Mouse (Mus musculus) cerebellum, adult 11 months (tissue): ENCODE measurements at regions not wholly inside any gene's neighbourhood (a gene's known extent, or its start where the extent isn't known, plus 50 kb on each side); places are given as distances from the start of the nearest gene placed in this dataset.
"Not testable (repeated sequence)": the region's sequence is repeated elsewhere in the genome, so short reads cannot be mapped to it uniquely, and the experiment has no call there.

ENCODE experiments used
- DNase-seq: peaks from one replicate; pipeline ENCODE4 v3.0.0; 2022

DNA sequence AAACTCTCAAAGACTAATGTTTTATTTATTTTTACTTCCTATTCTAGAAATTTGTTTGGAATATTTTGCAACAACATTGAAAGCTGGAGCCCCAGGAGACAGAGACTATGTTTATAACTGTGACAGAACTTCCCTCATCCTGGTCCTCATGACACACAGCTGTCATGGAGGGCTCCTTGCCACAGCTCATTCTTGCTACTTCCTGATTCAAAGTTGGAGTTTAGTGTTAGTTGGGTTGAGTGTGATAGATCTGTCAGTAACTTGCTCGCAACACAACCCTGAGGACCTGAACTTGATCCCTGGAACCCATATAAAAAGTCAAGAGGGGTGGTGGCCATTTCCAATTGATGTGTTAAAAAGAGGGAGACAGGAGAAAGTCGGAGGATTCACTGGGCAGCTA, 328.3 kb upstream of the Nox3 start:
- DNase-seq = no peak

DNA sequence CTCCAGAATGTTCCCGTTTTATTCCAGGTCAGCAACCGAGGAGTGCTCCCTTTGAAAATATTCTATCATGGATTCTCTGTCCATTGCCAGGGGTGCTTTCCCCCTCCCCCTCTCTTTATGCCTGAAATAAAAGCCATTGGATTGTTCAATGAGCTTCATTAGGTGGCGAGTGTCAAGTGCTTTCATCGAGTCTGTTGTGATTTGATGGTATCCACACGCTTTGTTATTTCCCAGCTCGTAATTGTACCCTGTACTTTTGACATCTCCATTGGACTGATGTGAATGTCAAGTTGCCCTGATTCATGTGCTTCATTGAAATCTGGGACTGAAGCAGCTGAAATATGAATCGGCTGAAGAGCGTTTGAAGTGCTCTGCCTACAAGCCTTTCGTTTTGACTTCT, 333.1 kb upstream of the Nox3 start:
- no peak for DNase-seq

DNA sequence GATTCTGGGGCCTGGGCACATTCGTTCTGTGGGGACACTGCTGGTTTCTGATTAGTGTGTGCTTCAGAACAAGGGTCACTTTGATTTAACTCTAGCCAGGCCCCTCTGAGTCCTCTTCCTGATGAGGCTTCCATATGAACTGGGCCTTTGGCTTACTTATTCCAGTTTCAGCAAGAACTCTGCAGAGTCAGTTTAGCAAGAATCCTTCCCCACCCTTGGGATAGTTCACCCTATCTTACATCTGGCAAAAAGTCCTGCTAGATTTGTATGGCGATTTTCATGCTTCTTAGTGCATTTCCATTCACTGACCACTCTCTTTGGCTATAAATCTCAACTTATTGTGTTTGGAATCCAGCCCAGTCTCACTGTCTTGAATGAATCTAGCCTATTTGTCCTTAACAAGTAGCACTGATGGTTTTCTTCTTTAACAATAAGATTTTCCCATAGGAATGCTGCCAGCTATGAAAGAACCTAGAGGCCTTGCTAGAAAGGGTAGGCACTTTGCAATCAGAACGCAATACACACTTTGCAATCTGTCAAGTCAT, 338.8 kb upstream of the Nox3 start:
- no peak for DNase-seq

DNA sequence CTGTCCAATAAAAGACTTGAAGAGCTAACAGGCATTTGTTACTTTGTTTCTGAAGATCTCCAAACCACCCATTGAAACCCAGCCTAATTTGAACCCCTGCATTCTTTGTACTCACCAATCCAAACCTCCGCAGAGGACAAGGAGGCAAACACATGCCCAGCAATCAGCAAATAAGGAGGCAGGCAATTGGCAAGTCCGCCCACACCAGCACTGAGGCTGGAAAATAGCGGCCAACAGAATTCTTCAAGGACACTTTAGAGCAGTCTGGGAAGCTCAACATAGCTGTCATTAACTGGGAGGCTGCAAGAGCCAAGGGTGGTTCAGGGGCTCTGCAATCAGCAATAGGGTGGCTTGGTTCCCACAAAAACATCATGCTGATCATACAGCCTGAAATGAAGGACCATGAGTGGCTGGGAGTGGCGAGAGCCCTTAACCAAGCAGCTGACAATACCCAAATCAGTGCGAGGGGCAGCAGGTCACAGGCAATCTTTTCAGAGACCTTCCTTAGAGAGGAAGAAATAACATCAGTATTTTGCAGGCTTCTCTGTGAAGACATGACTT, 344.1 kb upstream of the Nox3 start:
- DNase-seq = no peak

DNA sequence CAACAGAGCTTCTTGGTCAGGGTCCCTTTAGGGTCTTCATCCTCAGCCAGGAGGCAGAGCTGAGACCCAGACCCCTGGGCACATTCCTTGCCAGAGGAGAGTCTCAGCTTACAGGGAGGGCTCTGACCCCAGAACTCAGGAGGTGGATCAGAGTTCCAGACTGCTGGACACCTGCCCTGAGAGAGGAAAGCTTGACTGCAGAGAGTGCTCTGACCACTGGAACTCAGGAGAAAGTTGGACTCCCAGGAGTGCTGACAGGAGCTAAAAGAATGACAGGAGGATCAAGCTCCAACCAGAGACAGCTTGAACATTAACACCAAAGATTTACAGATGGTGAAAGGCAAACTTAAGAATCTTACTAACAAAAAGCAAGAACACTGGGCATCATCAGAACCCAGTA, 364.1 kb upstream of the Nox3 start:
- not testable (repeated sequence) for DNase-seq

DNA sequence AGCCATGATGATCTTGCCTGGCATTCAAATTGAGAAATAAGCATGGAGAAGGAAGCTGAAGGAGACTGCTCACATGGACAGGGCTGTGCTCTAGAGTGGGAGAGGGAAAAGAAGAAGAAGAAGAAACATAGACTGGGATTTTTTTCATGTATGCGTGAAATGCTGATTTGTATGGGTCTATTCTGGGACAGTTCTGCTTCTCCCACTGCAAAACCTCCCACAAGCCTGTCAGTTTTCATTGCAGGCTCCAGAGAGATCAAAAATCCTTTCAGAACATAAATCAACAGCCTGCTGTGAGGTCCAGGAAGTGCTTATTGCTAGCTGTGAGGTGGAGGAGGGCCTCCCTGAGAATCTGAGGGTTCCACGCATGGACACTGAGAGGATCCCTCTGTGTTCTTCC, 377.3 kb upstream of the Nox3 start:
- DNase-seq = no peak

DNA sequence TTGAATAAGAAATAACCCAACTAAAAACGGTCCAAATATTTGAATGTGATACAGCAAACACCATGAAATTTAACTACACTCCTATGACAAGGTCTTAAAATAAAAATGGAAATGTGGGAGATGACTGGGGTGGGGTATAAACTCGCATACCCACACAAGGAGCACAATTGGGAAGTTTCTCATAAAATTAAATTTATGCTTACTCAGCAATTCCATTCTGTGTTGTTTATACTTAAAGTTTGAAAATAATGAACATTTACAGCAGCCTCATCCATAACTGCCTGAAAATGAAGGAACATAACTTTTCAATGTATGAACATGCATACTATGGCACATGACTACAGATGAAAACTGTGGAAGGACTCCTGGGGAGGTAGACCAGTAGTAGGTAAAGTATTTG, 384.5 kb upstream of the Nox3 start:
- no peak for DNase-seq

DNA sequence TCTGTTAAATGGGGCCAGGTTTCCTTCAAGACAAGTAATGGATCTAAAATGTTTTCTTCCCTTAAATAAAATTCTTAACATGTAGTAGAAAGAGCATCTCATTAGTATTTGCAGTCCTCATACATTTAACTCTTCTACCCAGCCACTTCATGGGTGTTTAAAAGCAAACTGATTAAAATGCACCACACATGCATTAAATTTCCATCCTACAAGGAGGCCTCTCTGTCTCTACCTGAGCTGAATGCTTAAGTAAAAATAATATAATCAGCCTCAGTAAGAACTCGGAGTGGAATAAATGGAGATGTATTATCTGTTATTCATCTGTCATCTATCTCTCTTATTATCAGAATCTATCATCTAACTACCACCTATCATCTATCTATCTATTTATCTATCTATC, 398.6 kb upstream of the Nox3 start:
- no peak for DNase-seq

DNA sequence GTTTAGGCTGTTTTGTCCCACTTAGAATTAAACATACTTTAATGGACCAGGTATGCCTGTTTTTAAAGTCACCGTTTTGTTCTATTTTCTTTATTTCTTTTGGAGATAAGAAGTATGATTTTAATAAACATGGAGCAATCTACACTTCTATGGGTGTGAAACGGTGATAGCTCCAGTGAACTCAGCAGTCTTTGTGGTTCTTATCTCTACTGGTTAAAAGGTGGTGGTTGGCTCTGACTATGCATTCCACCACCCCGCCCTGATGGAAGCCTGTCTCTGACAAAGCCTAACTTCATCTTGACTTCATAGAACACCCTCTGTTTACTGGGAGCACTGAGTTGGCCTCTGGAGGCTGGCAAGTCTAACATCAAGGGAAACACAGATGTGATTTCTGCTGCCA, 407.3 kb upstream of the Nox3 start:
- no peak for DNase-seq

DNA sequence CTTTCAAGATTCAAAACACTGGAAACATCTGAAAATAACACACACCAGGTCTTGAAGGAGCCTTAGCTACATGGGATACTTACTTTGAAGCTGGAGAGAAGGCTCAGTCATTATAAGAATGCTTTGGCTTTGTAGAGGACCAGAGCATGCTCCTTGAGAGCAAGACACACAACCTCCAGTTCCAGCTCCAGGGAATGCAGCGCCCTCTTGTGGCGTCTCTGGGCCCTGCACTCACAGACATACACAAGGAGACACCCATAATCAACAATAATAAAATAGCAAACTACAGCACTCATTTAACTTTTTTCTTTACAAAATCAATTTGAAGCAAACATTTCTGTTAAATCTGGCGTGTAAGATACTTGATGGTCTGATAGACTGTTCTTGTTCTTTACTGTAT, 413.2 kb upstream of the Nox3 start:
- no peak for DNase-seq

DNA sequence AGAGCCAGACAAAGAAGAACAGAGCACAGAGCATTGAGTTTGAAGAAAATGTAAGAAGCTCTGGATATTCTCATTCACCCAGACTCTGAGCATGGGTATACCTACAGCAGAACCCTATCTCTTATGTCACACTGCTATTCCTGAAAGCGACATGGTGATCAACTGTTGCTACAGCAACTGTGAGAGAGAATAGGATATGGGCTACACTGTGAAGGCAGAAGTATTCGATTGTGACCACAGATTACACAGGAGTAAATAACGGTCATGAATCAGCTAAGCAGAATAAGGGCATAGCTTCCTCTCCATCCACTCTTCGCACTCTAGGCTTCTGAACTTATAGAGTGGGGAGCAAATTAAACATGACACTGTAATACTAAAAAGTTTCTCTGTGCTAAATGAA, 417.0 kb upstream of the Nox3 start:
- DNase-seq = no peak

DNA sequence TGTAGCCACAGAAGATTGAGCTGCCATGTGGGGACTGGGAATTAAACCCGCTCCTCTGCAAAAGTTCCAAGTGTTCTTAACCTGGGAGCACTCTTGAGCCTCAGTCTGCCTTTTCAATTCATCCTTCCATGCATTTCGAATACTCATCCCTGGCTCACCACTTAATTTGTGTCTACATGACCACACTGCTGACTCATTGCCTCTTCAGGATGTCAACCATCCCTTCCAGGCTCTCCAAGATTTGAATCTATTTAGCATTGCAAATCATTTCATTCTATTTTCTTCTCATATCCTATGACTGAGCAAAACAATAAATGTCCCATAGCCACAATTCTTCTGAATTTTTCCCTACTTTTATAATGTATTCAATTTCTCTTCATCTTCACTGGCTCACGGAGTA, 420.4 kb upstream of the Nox3 start:
- DNase-seq = no peak

DNA sequence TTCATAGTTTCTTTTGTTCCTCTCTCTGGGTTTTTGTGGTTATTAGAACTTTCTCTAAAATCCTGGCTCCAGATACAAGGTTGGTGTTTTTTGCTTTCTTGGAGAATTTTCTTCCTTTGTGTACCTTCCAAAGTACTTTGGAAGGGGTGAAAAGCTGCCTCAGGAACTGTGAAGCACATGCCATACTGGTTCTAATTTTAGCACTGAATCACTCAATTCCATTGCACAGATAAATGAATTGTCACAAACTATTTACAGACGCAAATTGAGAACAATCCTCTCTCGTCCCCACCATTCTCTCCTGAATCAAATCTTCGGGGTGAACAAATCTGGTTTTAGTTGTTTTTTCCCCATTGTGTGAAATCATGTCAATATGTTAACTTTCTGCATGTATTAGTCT, 437.6 kb upstream of the Nox3 start:
- no peak for DNase-seq

DNA sequence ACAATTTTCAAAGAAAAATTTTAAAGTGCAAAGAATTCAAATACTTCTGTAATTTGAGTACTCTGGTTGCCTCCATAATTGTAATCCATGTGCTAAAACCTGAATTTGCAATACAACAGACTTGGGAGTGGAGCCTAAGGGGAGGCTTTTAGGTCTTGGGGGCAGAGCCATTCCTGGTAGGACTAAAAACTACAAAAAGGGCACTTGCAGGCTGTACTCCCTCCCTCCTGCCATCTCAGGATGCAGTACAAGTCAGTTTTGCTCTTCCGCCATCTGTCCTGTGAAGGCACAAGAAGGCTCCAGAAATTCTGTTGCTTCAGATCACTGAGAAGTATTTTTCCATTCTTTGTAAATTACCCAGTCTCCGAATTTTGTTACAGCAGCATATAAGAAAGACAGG, 467.4 kb upstream of the Nox3 start:
- no peak for DNase-seq

DNA sequence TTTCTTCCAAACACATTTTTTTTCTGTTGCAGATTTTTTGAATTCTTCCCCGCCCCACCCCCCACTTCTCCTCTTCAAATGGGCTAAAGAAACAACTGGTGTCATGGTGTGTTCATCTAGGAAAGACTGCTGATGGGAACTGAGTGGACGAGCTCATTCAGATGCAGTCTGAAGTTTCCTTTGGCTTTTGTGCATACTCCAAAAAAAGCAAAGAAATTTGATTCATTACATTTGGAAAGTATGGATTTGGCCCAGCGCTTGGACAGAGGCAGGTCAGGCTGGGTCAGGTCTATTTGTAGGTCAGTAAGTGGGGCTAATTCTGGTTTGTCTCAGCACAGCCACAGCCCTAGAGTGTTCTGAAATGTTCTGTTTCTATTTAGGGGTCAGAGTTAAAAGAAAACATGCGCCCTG, 477.9 kb upstream of the Nox3 start:
- DNase-seq = no peak

DNA sequence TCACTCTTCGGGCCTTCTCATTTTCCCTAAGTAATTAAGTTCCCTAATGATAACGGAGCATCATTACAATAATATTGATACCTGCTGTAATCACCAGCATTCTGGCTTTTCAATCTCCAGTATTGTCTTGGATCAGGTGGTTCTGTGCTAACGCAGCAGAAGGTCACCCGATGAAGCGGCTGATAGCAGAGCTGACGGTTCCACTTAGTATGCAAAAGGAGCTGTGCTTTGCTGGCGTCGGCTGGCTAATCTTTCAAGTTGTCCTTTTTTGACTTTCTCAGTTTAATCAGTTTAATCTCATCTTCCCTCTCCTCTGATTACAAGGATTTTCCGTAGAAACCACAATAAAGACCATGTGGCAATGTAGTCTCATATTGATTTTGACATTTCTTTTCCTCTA, 478.9 kb upstream of the Nox3 start:
- no peak for DNase-seq

DNA sequence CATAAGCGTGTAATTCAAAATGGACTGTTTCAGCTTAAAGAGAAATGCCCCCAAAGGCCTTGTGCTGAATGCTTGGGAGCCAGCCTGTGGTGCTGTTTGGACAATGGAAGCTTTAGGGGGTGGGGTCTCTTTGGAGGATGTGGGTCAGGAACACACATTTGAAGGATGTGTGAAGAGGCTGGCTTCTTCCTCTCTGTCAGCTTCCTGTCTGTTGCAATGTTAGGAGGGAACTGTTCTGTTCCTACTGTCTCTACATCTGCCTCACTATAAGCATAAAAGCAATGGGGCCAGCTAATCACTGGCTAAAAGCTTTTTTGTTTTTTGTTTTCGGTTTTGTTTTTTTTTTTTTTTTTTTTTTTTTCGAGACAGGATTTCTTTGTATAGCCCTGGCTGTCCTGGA, 480.5 kb upstream of the Nox3 start:
- no peak for DNase-seq

DNA sequence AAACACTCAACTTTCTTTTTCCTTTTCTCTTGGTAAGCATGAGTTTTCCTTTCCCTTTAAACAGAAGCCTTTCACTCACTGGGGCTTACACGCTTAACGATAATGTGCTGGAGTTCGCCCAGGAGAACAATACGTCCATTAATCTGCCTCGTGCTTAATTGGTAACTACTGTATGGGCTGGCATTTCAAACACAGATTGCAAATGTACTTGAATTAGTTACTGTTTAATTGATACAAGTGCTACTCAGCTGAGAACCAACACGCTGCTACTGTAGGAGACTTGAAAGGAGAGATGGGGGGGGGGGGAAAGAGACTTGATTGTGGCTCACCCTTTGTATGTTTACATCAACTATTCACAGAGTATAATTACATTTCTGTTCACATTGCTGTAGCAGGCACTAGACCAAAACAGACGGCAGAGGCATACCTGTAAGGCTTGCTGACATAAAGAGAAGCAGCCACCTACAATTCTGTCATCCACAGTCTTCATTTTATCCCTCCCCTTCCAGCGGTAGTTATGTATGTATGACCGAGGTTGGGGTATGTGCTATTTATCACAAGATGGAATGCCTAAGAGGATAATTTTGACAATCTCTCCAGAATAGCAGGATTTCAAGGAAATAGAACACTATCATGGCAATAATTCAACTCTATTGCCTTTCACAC, 481.6 kb upstream of the Nox3 start:
- no peak for DNase-seq

DNA sequence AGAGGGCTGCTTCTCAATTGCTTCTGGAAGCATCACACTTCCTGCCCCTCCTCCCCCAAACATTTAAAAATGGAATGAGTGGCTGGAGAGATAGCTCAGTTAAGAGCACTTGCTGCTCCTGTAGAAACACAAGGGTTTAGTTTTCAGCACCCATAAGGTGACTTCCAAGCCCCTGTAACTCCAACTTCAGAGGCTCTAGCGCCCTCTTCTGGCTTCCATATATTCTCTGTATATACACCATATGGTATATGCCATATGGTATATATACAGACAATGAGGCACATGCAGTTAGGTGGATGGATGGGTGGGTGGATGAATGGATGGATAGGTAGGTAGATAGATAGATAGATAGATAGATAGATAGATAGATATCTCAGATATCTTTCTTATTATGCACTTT, 483.2 kb upstream of the Nox3 start:
- DNase-seq = no peak

DNA sequence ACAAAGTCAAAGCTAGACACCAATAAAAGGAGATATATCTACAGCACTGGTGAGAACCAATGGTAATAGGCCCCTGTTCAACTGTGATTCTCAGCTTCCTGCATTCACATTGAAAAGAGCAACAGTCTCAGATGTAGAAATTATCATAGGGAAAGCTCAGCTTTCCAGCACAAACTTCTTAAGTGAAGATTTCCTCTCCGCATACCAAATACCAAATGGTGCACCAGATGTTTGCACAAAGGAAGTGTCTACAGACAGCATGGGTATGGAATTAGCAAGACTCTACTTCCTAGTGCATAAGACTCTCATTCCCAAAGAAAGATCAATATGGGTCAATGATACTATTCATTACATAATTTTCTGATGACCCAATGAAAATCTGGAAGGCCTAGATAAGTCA, 486.0 kb upstream of the Nox3 start:
- no peak for DNase-seq

DNA sequence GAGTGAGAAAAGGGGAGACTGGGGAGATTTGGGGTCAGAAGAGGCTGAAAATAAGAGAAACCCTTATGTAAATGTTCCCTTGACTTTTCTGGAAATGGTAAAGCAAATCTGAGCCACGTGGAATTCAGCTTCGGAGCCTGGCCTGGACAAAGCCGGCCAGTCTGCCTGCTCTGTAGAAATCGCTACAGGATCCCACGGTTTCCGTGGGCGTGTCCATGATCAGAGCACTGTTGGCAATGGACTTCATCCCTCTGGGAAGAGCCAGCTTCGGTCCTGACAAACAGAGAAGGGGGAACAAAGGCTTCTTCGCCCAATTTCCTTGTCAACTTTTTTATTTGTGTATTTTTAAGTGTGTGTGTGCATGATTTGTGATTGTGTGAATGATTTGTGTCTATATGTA, 490.7 kb upstream of the Nox3 start:
- DNase-seq = no peak

DNA sequence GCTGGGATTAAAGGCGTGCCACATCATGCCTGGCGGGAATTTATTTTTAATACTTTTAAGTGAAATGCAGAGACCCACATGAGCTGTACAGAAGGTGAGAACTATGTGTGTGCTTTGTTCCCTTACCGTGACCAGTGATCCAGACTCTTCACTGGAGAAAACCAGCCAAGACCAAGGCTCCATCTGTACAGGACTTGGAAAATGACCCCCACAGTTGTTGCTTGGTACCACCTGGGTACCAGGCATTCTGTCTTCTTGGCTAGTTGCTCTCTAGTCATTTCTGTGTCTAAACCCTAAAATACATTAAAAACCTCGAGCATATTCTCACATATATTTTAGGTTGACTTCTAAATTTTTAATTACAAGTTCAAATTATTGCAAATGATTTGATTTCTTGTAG, 491.5 kb upstream of the Nox3 start:
- DNase-seq = no peak

DNA sequence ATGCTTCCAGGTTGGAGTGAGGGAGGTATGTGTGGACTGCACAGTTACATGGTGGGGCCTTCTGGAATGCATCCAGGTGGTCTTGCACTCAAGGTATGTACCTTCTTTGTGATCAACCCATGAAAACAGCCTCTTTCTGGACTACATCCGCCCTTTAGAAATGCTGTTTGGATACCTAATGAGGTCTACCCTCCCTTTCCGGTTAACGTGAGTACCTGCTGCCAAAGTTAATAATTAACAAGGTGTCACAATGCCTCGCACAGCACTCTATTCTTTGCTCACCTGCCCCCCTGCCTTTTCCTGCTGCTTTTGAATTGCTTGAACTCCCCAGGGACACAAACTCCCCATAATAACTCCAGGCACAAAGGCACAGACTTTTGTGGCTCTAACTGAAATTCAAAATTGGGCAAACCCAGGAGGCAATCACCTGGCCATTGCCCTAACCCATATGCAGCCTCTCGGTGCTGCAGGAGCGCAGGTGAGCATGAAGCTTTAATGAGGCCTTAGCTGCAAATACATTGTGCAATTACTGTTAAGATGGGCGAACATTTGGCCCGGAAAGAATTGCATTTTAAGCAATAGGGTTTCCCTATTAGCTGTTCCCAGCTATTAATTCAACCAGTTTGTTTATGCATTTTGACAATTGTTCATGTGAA, 500.9 kb upstream of the Nox3 start:
- DNase-seq = no peak

DNA sequence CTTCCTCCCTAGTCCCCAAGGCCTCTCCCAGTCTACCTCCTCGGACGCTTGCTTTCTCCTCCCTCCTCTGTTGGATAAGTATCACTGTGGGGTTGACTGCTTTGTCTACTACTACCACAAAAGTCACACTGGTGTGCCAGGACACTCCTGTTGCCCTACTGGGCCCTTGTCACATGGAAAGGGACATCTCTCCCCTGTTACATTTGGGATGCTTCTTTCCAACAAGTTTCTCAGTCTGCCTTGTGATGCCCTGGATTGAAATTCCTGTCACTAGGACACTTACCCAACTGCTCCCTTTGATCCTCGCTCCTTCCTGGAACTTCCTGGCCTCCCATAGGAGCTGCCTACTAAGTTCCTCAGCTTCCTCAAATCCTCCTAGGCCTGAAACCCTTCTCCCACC, 501.9 kb upstream of the Nox3 start:
- no peak for DNase-seq

DNA sequence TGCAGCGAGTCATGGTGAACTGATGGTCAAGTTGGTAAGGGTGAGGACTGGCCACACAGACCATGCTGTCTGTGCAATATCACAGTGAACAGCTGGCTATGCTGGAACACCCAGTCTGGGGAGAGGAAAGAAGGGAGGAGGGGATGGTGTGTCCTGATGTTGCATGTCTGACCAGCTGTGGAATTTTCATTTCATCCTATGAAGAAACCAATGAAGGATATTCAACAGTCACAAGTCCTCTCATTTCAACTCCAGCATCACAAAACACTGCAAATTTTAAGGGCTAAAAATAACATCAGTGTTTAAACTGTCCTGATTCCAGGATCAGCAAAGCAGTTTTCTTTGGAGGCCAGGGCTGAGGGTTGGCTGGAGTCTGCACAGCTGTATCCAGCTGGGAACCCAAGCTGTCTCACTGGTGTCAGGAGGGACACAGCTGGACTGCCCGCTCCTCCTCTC, 503.7 kb upstream of the Nox3 start:
- no peak for DNase-seq
